8 mouse cellular contexts compared by ENCODE assay signal in genomic region chr7:75308457-75309312, GRCm38 (mm10). TPM values are rescaled to one million over a fixed set of nuclear protein-coding genes. Genes with fewer than 3 reads are reported as not detected.
DNase-seq lines count a peak whose midpoint lies in the region; ATAC-seq lines count a peak whose summit lies in the region.

Gene Sv2b (minus strand): TSS chr7:75309262.

- peak within 1 kb of the TSS; percentile 65 for H3K9ac ChIP-seq in kidney, embryonic 16.5 days (replicated peaks; ENCODE audit: low read length)
- peak within 1 kb of the TSS; percentile 44 for H3K9ac ChIP-seq in embryonic facial prominence, embryonic 11.5 days (replicated peaks; ENCODE audit: low read length)
- peak within 1 kb of the TSS; percentile 58 for H3K9ac ChIP-seq in hindbrain, embryonic 15.5 days
- H3K9ac ChIP-seq in liver, embryonic 13.5 days: no peak within 1 kb of the TSS

- DNase-seq in kidney, adult 11 months: no peak
- DNase-seq in adrenal gland, postnatal 25 days: peak; percentile 29
- DNase-seq in embryonic facial prominence, embryonic 11.5 days (ENCODE audit: low spot score): peak; percentile 42
- DNase-seq in liver, embryonic 13.5 days: no peak
- peak; percentile 60 for DNase-seq in retina, postnatal 1 day
- no peak for DNase-seq in thymus, postnatal 0 days (ENCODE audit: low spot score)

- H3K4me2 ChIP-seq in kidney, embryonic 16.5 days (replicated peaks; ENCODE audit: low read depth, low read length): peak within 1 kb of the TSS; percentile 96
- peak within 1 kb of the TSS; percentile 94 for H3K4me2 ChIP-seq in embryonic facial prominence, embryonic 11.5 days (ENCODE audit: low read depth, low read length)
- H3K4me2 ChIP-seq in hindbrain, embryonic 15.5 days: peak within 1 kb of the TSS; percentile 77
- H3K4me2 ChIP-seq in liver, embryonic 13.5 days: peak within 1 kb of the TSS; percentile 57

- H3K4me3 ChIP-seq in kidney, embryonic 16.5 days (ENCODE audit: low read length): peak within 1 kb of the TSS; percentile 57
- H3K4me3 ChIP-seq in embryonic facial prominence, embryonic 11.5 days (ENCODE audit: low read depth, low read length): peak within 1 kb of the TSS; percentile 40
- peak within 1 kb of the TSS; percentile 47 for H3K4me3 ChIP-seq in hindbrain, embryonic 15.5 days
- H3K4me3 ChIP-seq in liver, embryonic 13.5 days (replicated peaks): peak within 1 kb of the TSS; percentile 16

- 2% methylated on average over 46 of the region's 46 CpGs for WGBS in kidney, embryonic 16.5 days
- WGBS in embryonic facial prominence, embryonic 11.5 days: under 1% methylated on average over 46 of the region's 46 CpGs
- under 1% methylated on average over 46 of the region's 46 CpGs for WGBS in hindbrain, embryonic 15.5 days
- 4% methylated on average over 46 of the region's 46 CpGs for WGBS in liver, embryonic 13.5 days (ENCODE audit: insufficient replicate concordance)

- H3K27ac ChIP-seq in kidney, embryonic 16.5 days (ENCODE audit: low read length): no peak within 1 kb of the TSS
- H3K27ac ChIP-seq in embryonic facial prominence, embryonic 11.5 days (replicated peaks; ENCODE audit: low read depth, low read length): no peak within 1 kb of the TSS
- H3K27ac ChIP-seq in hindbrain, embryonic 15.5 days (replicated peaks): peak within 1 kb of the TSS; percentile 57
- no peak within 1 kb of the TSS for H3K27ac ChIP-seq in liver, embryonic 13.5 days

- no peaks in the 10 kb centered on the region for H3K36me3 ChIP-seq in kidney, embryonic 16.5 days (ENCODE audit: insufficient read depth, low read length)
- no peaks in the 10 kb centered on the region for H3K36me3 ChIP-seq in embryonic facial prominence, embryonic 11.5 days (replicated peaks; ENCODE audit: control insufficient read depth, insufficient read depth, low read depth, low read length)
- H3K36me3 ChIP-seq in hindbrain, embryonic 15.5 days: no peaks in the 10 kb centered on the region
- H3K36me3 ChIP-seq in liver, embryonic 13.5 days: no peaks in the 10 kb centered on the region

- ATAC-seq in kidney, embryonic 16.5 days (ENCODE audit: low FRiP score, low TSS enrichment): peak; percentile 70
- ATAC-seq in embryonic facial prominence, embryonic 11.5 days (replicated peaks; ENCODE audit: insufficient number of reproducible peaks, low FRiP score, low TSS enrichment, low read depth): peak; percentile 14; the same call in 1 of the 2 replicates
- ATAC-seq in hindbrain, embryonic 15.5 days (ENCODE audit: low FRiP score, low read depth): peak; percentile 65
- no peak for ATAC-seq in liver, embryonic 13.5 days (ENCODE audit: low read depth)

- peaks cover 13% of the 10 kb centered on the region for H3K4me1 ChIP-seq in kidney, embryonic 16.5 days (ENCODE audit: insufficient read depth, low read length)
- H3K4me1 ChIP-seq in embryonic facial prominence, embryonic 11.5 days (ENCODE audit: control insufficient read depth, insufficient read depth, low read length): peaks cover 2% of the 10 kb centered on the region; the same call in 1 of the 2 replicates
- peaks cover 23% of the 10 kb centered on the region for H3K4me1 ChIP-seq in hindbrain, embryonic 15.5 days (replicated peaks)
- H3K4me1 ChIP-seq in liver, embryonic 13.5 days (replicated peaks): no peaks in the 10 kb centered on the region

- peaks cover 21% of the 10 kb centered on the region for H3K27me3 ChIP-seq in kidney, embryonic 16.5 days (ENCODE audit: insufficient read depth, low read length)
- H3K27me3 ChIP-seq in embryonic facial prominence, embryonic 11.5 days (ENCODE audit: control insufficient read depth, insufficient read depth, low read length): peaks cover 25% of the 10 kb centered on the region
- peaks cover 9% of the 10 kb centered on the region for H3K27me3 ChIP-seq in hindbrain, embryonic 15.5 days
- H3K27me3 ChIP-seq in liver, embryonic 13.5 days: peaks cover 44% of the 10 kb centered on the region

- H3K9me3 ChIP-seq in kidney, embryonic 16.5 days (ENCODE audit: low read length): no peaks in the 10 kb centered on the region
- no peaks in the 10 kb centered on the region for H3K9me3 ChIP-seq in embryonic facial prominence, embryonic 11.5 days (replicated peaks; ENCODE audit: control insufficient read depth, low read length)
- no peaks in the 10 kb centered on the region for H3K9me3 ChIP-seq in hindbrain, embryonic 15.5 days
- H3K9me3 ChIP-seq in liver, embryonic 13.5 days (replicated peaks): no peaks in the 10 kb centered on the region

RNA-seq across cellular contexts. Expression of gene Sv2b, which starts in this region (rescaled TPM):
- polyA plus RNA-seq in kidney, embryonic 16.5 days (2015; fragmentation: Nextera tagmentation; extraction: Ambion mirVana): 1.1 and 1.6 TPM in 2 replicates
- total RNA-seq in adrenal gland, postnatal 25 days (2021): 0.19 and 0.30 TPM in 2 replicates
- polyA plus RNA-seq in embryonic facial prominence, embryonic 11.5 days (2014; fragmentation: Nextera tagmentation; extraction: Ambion mirVana): 0.46 and 1.5 TPM in 2 replicates
- 18.5 and 18.6 TPM in 2 replicates for polyA plus RNA-seq in hindbrain, embryonic 15.5 days (2015; fragmentation: Nextera tagmentation; extraction: Ambion mirVana)
- 0.06 and 0.07 TPM in 2 replicates for polyA plus RNA-seq in liver, embryonic 13.5 days (2015; fragmentation: Nextera tagmentation; extraction: Ambion mirVana)
- 2.1 and 2.9 TPM in 2 replicates for polyA plus RNA-seq in thymus, postnatal 0 days (2015; fragmentation: Nextera tagmentation; extraction: Ambion mirVana)

Comparison
In these comparisons a context has a peak if more than half of its experiments do, and no peak if none do; other contexts are left out.
1. Peak in DNase-seq in adrenal gland, postnatal 25 days; RNA of the gene not detected or under 1 TPM.
2. DNase-seq: peak in embryonic facial prominence, embryonic 11.5 days (single experiment) and retina, postnatal 1 day (single experiment); none in kidney, adult 11 months (single experiment), liver, embryonic 13.5 days (single experiment) and thymus, postnatal 0 days (single experiment).
3. Peak in every context shown above with its lines, with median percentiles within 50 percentile points of each other: H3K4me2 ChIP-seq and H3K4me3 ChIP-seq.